Mouse (Mus musculus): ENCODE measurements around the gene Adam25. TPM values are rescaled to one million over a fixed set of nuclear protein-coding genes. Genes with fewer than 3 reads are reported as not detected.
"Not testable (repeated sequence)": the region's sequence is repeated elsewhere in the genome, so short reads cannot be mapped to it uniquely, and the experiment has no call there.

Adam25 gene
- total RNA-seq (2021): not detected
- long read RNA-seq: 0 reads

DNA sequence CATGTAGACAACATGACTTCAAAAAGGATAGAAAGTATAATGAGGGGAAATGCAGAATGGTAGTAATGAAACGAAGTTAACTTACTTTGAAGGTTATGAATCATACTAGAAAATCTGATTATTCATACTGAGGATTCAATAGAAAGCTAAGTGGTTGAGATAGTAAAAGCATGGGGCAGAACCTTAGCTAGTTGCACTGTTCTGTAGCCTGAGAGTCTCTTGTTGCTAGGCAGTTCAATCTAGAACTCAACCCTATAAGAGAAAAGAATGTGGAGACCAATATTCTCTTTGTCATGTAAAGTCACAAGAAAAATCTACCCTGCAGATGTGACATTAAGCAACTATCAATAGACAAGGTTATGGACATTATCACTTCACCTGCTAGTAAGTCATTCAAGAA lies at the start of gene Adam25:
Adam25 (plus strand) TSS at position 301 of the 400 bp plus-strand sequence.
- DNase-seq (ENCODE audit: low spot score in 2 of 2): not testable (repeated sequence)

DNA sequence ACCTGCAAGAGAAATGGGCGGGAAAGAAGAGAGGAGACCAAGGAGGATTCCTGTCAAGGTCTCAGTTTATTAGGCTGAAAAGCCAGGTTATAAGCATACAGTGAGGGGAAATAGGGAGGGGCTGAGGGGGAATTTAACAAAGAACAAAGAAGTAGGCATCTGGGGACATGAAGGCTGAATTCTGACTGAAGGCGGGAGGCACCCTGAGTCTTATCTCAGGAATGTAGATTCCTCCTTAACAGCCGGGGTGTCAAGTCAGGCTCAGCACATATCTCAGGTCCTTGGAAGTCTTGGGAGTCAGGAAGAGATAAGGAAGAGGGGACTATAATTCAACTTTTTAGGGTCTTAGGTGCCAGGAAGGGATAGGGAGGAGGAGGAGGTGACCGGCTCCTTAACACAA lies 36.6 kb upstream of the Adam25 start:
- DNase-seq (ENCODE audit: low spot score in 2 of 2): not testable (repeated sequence)

DNA sequence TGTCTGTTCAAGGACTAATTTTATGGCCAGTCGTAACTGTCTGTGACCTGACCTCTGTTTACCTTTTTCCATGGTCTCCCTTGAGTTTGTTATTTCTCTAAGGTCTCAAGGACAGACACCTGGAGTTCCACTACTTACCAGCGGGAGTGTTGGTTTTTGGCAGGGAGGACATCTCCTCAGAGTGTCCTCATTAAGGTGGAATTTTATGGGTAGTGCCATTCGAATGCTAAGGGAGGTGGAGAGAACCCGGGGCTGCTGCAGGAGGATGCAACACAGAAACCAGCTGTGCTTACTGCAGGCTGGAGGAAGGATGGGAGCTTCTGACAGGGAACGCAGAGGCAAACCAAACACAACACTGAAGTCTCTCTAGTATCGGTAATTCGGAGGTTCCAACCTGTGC lies 36.0 kb upstream of the Adam25 start:
- no peak for DNase-seq (ENCODE audit: low spot score in 2 of 2)

DNA sequence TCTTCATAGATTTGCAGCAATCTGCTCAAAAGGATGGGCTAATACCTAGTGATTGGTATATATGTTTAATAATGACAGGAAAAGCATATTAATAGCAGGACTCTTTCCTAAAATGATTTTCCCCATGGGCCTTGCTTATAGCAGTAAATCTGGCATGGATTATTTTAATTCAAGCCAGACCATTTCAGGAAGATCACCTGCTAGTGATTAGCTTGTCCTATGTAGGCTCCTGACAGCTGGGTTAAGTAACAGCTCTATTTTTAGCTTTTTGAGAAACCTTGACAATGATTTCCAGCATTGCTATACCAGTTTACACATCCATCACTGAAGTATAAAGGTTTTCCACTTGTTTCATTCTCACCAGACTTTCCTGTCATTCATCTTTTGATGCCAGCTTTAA lies 31.3 kb downstream of the Adam25 start:
- DNase-seq (ENCODE audit: low spot score in 2 of 2): no peak

DNA sequence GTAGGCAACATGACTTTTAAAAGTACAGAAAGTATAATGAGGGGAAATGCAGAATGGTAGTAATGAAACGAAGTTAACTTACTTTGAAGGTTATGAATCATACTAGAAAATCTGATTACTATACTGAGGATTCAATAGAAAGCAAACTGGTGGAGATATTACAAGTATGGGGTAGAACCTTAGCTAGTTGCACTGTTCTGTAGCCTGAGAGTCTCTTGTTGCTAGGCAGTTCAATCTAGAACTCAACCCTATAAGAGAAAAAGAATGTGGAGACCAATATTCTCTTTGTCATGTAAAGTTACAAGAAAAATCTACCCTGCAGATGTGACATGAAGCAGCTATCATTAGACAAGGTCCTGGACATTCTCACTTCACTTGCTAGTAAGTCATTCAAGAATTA lies 41.0 kb downstream of the Adam25 start, which contains the start of gene Adam20:
Adam20 (plus strand) TSS at position 301 of the 400 bp plus-strand sequence.
- DNase-seq (ENCODE audit: low spot score in 2 of 2): not testable (repeated sequence)

DNA sequence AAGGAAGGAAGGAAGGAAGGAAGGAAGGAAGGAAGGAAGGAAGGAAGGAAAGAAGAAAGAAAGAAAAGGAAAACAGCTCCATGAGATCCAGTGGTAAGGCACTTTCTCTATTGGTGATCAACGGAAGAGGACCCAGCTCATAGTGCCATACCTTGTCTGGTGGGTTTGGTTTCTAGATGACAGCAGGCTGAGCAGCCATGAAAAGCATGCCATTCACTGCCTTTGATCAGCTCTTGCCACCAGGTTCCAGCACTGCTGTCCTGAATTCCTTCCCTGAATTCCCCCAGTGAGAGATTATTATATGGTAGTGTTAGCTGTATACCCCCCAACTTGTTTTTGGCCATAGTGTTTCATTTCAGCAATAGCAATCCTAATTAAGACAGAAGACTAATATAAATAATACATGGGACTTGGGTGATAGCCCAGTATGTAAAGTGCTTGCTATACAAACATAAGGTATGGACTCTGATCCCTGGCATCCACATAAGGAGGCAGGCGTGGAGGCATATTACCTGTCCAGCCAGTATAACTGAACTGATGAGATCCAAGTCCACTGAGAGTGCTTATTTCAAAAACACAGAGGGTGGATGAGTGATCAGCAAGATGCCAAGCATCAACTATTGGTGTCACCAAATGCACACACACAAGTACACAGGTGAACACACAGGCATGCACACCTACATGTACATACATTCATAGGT lies 51.5 kb downstream of the Adam25 start:
- no peak for DNase-seq (ENCODE audit: low spot score in 2 of 2)

Other genes with a start within 250 kb of the Adam25 start
- gene Adam24, start 77.1 kb upstream of the Adam25 start, total RNA-seq (2021): not detected
- gene Adam20, start 41.1 kb downstream of the Adam25 start, total RNA-seq (2021): not detected
- not detected for gene Adam39, start 70.8 kb downstream of the Adam25 start, total RNA-seq (2021)